Mouse (Mus musculus): ENCODE results near the gene Dnttip2.

The Dnttip2 gene

DNA sequence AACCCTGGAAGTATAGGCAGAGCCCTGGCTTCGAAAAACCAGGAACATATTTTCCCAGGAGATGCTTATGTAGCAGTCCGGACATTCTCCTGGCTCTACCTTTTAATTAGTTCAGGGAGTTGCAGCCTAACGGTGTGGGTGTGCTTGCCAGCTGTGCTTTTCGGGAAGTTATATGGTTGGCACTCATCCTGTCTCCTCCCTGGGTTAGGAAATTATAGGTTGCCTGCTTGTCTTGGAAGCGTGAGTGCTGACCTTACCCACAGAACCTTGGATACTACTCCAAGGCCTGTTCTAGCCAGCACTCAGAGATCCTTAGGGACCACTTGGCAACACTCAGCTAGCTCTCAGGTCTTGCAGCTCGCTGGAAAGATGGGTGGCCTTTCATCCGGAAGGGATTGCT lies 59.7 kb downstream of the Dnttip2 start:
- no peak for DNase-seq

DNA sequence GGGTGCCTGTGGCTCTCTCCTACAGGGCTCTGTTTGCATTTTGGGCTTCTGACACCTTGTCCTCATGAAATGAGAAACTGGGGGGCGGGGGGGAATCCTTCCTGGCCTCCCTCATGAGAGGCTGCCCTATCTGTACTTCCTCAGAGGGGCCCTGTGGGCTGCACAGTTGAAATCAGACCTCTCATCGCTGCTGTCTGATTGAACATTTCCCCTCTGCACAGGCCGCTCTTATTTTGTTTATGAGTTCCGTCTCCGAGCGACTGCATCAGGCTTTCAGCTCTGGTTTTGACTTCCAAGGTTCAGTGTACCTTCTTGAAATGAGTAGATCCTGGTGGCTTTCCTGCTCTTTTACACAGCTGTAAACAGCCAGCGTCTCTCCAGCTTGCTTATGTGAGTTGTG lies 60.2 kb downstream of the Dnttip2 start:
- DNase-seq, result peak in 1 of 2 experiments; percentile 6

Data from B cell, adult 2 months (primary cell).